Mouse (Mus musculus) forebrain, embryonic 11.5 days (tissue): ENCODE measurements at regions not wholly inside any gene's neighbourhood (a gene's known extent, or its start where the extent isn't known, plus 50 kb on each side); places are given as distances from the start of the nearest gene placed in this dataset.

Source experiments
- ATAC-seq: fragments of 200-750 bp; cut with Nextera tagmentation; replicated peaks from 2 replicates; pipeline ENCODE4 v1.8.0; 2017; ENCODE audit warnings: moderate TSS enrichment; ENCODE audit not compliant: low FRiP score
- DNase-seq: peaks from one replicate; pipeline ENCODE4 v3.0.0-alpha.2; 2017; ENCODE audit warnings: low spot score
- H3K27ac ChIP-seq: fragments of 300-500 bp; sonication (generic); 2 replicates; pipeline ENCODE4 v1.5.1; 2014; ENCODE audit warnings: low read depth, low read length
- H3K27me3 ChIP-seq: fragments of 300-500 bp; sonication (generic); 2 replicates; pipeline ENCODE4 v1.6.1; 2014; ENCODE audit warnings: mild to moderate bottlenecking, low read length, mixed read lengths; ENCODE audit not compliant: control insufficient read depth, insufficient read depth
- H3K36me3 ChIP-seq: fragments of 300-500 bp; sonication (generic); 2 replicates; pipeline ENCODE4 v1.6.1; 2014; ENCODE audit warnings: mild to moderate bottlenecking, low read length, moderate library complexity, mixed read lengths; ENCODE audit not compliant: control insufficient read depth, insufficient read depth
- H3K4me1 ChIP-seq: fragments of 300-500 bp; sonication (generic); replicated peaks from 2 replicates; pipeline ENCODE4 v1.6.1; 2014; ENCODE audit warnings: low read length, mixed read lengths; ENCODE audit not compliant: control insufficient read depth, insufficient read depth
- H3K4me2 ChIP-seq: fragments of 300-500 bp; sonication (generic); 2 replicates; pipeline ENCODE4 v1.6.1; 2014; ENCODE audit warnings: low read depth, mild to moderate bottlenecking, low read length, moderate library complexity, mixed read lengths; ENCODE audit not compliant: severe bottlenecking
- H3K4me3 ChIP-seq: fragments of 300-500 bp; sonication (generic); 2 replicates; pipeline ENCODE4 v1.5.1; 2014; ENCODE audit warnings: low read depth, low read length
- H3K9ac ChIP-seq: fragments of 300-500 bp; sonication (generic); 2 replicates; pipeline ENCODE4 v1.6.1; 2014; ENCODE audit warnings: low read length
- H3K9me3 ChIP-seq: fragments of 300-500 bp; sonication (generic); 2 replicates; pipeline ENCODE4 v1.6.1; 2016; ENCODE audit warnings: low read length, mixed read lengths; ENCODE audit not compliant: control insufficient read depth
- WGBS: fragments of 180-500 bp; shearing (Covaris S2); extraction: QIAGEN DNeasy Blood & Tissue Kit; methylation state at CpG from one replicate; pipeline ENCODE4 v1.1.7; 2014; 5-methylcytosine and 5-hydroxymethylcytosine counted together

- 94% methylated on average over 2 of the region's 2 CpGs for WGBS
These were observed 197.5 kb downstream of the Icos start for GRCm38 (mm10) chr1:61175239-61175638.

DNA sequence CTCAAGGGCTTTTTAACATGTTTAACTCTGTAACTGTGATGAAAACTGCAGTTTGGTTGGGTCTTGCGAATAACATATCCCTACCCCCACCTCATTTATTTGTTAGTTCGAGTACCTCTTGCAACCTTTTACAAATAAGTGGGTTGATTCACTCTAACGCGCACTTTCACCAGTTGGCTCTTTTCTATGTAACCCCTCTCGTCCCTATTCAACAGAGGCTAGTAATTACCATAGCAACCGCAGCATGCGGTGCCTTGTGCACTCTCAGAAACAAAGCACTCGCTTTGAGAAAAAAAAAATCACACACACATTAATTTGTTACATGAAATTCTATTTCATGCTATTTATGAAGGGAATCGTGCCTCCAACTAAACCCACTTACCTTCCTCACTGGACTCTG is 201.7 kb downstream of the Icos start:
- Histone ChIP-seq H3K27ac (no peak overlapping the region), H3K27me3 (no peaks in the 10 kb centered on the region), H3K9ac (0 out of 2 replicates have a peak overlapping the region, but pooled peaks have one; percentile 31), H3K4me3 (no peak overlapping the region), H3K36me3 (no peaks in the 10 kb centered on the region), H3K4me1 (peaks cover 7% of the 10 kb centered on the region; the same call in 1 of the 2 replicates), H3K9me3 (no peaks in the 10 kb centered on the region), H3K4me2 (peak overlapping the region; percentile 19; the same call in 1 of the 2 replicates)
- WGBS: 23% methylated on average over 9 of the region's 9 CpGs
- ATAC-seq (peak; percentile 54; the same call in 1 of the 2 replicates), DNase-seq (no peak)

More at GRCm38 (mm10) chr1:61175239-61175638, 197.5 kb downstream of the Icos start:
- DNase-seq (no peak), ATAC-seq (no peak)
- Histone ChIP-seq H3K27ac (no peak overlapping the region), H3K36me3 (no peaks in the 10 kb centered on the region), H3K9me3 (no peaks in the 10 kb centered on the region), H3K27me3 (no peaks in the 10 kb centered on the region), H3K4me2 (no peak overlapping the region), H3K9ac (no peak overlapping the region), H3K4me1 (peaks cover 4% of the 10 kb centered on the region; the same call in 1 of the 2 replicates), H3K4me3 (no peak overlapping the region)

- Histone ChIP-seq H3K27ac (no peak overlapping the region), H3K4me3 (no peak overlapping the region), H3K9ac (peak overlapping the region; percentile 1; the same call in 1 of the 2 replicates), H3K4me2 (0 out of 2 replicates have a peak overlapping the region, but pooled peaks have one; percentile 16), H3K27me3 (no peaks in the 10 kb centered on the region), H3K9me3 (no peaks in the 10 kb centered on the region), H3K4me1 (peaks cover 7% of the 10 kb centered on the region; the same call in 1 of the 2 replicates), H3K36me3 (no peaks in the 10 kb centered on the region)
- ATAC-seq: peak; percentile 81
- DNase-seq: peak; percentile 95
- 35% methylated on average over 15 of the region's 15 CpGs for WGBS
These were observed 203.5 kb downstream of the Icos start for GRCm38 (mm10) chr1:61181099-61181821.

GRCm38 (mm10) chr1:61187381-61188100 is 209.8 kb downstream of the Icos start:
- Histone ChIP-seq H3K4me1 (no peaks in the 10 kb centered on the region), H3K9ac (no peak overlapping the region), H3K4me2 (no peak overlapping the region), H3K9me3 (no peaks in the 10 kb centered on the region), H3K27ac (no peak overlapping the region), H3K36me3 (no peaks in the 10 kb centered on the region), H3K27me3 (no peaks in the 10 kb centered on the region), H3K4me3 (no peak overlapping the region)
- DNase-seq (no peak), ATAC-seq (no peak)
- WGBS: 86% methylated on average over 6 of the region's 6 CpGs

DNA sequence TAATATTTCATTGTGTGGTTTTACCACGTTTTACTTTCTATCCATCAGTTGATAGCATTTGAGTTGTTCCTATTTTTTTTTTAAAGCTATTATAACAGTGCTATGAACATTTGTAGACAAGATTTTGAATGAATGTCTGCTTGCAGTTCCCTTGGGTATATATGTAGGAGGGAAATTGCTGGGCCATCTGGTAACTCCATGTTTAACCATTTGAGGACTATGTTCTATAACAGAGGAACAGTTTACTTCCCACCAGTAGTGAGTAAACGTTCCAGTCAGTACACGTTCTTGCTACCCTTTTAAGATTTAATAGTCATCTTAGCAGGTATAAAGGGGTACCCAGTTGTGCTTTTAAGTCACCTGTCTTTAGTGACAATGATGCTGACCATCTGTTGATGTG is 213.2 kb downstream of the Icos start:
- no peaks in the 10 kb centered on the region for H3K9me3 ChIP-seq
- ATAC-seq (no peak), DNase-seq (no peak)
- no peak overlapping the region for H3K27ac ChIP-seq
- no peak overlapping the region for H3K4me3 ChIP-seq
- H3K4me1 ChIP-seq: no peaks in the 10 kb centered on the region
- H3K4me2 ChIP-seq: no peak overlapping the region
- no peak overlapping the region for H3K9ac ChIP-seq
- no peaks in the 10 kb centered on the region for H3K36me3 ChIP-seq
- 81% methylated on average over 3 of the region's 3 CpGs for WGBS
- no peaks in the 10 kb centered on the region for H3K27me3 ChIP-seq

- Histone ChIP-seq H3K27ac (no peak overlapping the region), H3K4me1 (peaks cover 7% of the 10 kb centered on the region), H3K36me3 (no peaks in the 10 kb centered on the region), H3K27me3 (no peaks in the 10 kb centered on the region), H3K4me2 (no peak overlapping the region), H3K9ac (no peak overlapping the region), H3K9me3 (no peaks in the 10 kb centered on the region), H3K4me3 (no peak overlapping the region)
- no peak for DNase-seq
- ATAC-seq: no peak
- 92% methylated on average over 3 of the region's 3 CpGs for WGBS
These were observed 220.9 kb downstream of the Icos start for GRCm38 (mm10) chr1:61198549-61199062.

GRCm38 (mm10) chr1:61201006-61201405 is 223.3 kb downstream of the Icos start:
- Histone ChIP-seq H3K4me2 (no peak overlapping the region), H3K27ac (no peak overlapping the region), H3K9ac (no peak overlapping the region), H3K9me3 (no peaks in the 10 kb centered on the region), H3K36me3 (no peaks in the 10 kb centered on the region), H3K4me1 (peaks cover 8% of the 10 kb centered on the region), H3K27me3 (no peaks in the 10 kb centered on the region), H3K4me3 (no peak overlapping the region)
- ATAC-seq: no peak
- DNase-seq: no peak
- 86% methylated on average over 2 of the region's 2 CpGs for WGBS

DNA sequence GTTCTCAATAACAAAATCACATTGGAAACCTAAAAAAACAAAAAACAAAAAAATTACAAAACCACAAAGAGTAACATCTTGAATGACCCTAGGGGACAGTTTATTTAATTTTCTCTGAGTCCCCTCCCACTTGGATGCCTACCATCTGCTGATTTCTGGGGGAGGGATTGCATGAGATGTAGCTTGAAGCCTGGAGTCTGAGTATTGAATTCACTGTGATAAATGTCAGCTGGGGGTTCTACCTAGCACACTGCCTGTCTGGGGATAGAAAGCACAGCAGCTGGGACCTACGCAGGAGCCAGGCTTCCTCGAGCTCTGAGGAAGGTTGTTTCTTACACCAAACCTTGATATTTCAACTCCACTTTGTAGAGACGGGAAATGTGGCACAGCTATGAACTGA is 224.4 kb downstream of the Icos start:
- Histone ChIP-seq H3K36me3 (no peaks in the 10 kb centered on the region), H3K27me3 (no peaks in the 10 kb centered on the region), H3K27ac (no peak overlapping the region), H3K4me2 (no peak overlapping the region), H3K9me3 (no peaks in the 10 kb centered on the region), H3K4me1 (peaks cover 8% of the 10 kb centered on the region), H3K4me3 (no peak overlapping the region), H3K9ac (no peak overlapping the region)
- DNase-seq (no peak), ATAC-seq (no peak)
- WGBS: 73% methylated on average over 3 of the region's 3 CpGs
